Mouse (Mus musculus): Measurements from ENCODE around the gene Grip1. TPM values are rescaled to one million over a fixed set of nuclear protein-coding genes. Genes with fewer than 3 reads are reported as not detected.

Grip1 gene
- total and polyA plus RNA-seq, 2 experiments from 2014 or later = 14.3 to 31.2 TPM

- H3K4me1 ChIP-seq (ENCODE audit: insufficient read depth, low read length) = peaks cover 10% of the 10 kb centered on the region; the same call in 1 of the 2 replicates
- no peaks in the 10 kb centered on the region for H3K36me3 ChIP-seq (ENCODE audit: insufficient read depth, low read length)
- H3K4me2 ChIP-seq (ENCODE audit: low read depth, low read length) = no peak overlapping the region
- no peaks in the 10 kb centered on the region for H3K27me3 ChIP-seq (ENCODE audit: insufficient read depth, low read length)
- no peak overlapping the region for H3K27ac ChIP-seq
- ATAC-seq (no peak), DNase-seq (ENCODE audit: low spot score) (no peak)
- TF ChIP-seq CTCF (IDR thresholded peaks at IDR 0.05; ENCODE audit: low read depth) = no peak
- H3K9ac ChIP-seq (replicated peaks; ENCODE audit: low read length) = no peak overlapping the region
- no peaks in the 10 kb centered on the region for H3K9me3 ChIP-seq (ENCODE audit: low read length)
- 80% methylated on average over 6 of the region's 6 CpGs for WGBS
- H3K4me3 ChIP-seq (ENCODE audit: low read length) = no peak overlapping the region
These were observed 577.3 kb downstream of the Grip1 start for GRCm38 (mm10) chr10:120030901-120031300.

DNA sequence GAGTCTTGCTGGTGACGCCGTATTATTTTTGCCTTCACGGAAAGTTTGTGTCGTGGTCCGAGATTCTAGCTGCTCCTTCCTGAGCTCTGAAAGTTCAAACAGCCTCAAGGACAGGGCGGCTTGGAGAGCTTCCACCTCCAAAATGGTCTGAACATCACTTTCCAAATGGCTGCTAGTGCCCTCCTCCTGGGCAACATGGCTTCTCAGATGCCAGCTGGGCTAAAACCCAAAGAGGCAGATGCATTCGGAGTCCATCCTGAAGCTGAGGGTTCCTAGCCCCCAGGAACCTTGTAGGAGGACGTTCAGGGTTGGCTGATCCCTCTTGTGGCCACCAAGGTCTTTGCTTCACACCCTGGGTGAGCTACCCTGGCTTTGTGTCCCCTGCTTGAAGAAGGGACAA is 577.7 kb downstream of the Grip1 start:
- Histone ChIP-seq H3K4me3 (ENCODE audit: low read length) (no peak overlapping the region), H3K27ac (no peak overlapping the region), H3K4me1 (ENCODE audit: insufficient read depth, low read length) (peaks cover 10% of the 10 kb centered on the region; the same call in 1 of the 2 replicates), H3K27me3 (ENCODE audit: insufficient read depth, low read length) (no peaks in the 10 kb centered on the region), H3K9me3 (ENCODE audit: low read length) (no peaks in the 10 kb centered on the region), H3K9ac (replicated peaks; ENCODE audit: low read length) (no peak overlapping the region), H3K36me3 (ENCODE audit: insufficient read depth, low read length) (no peaks in the 10 kb centered on the region), H3K4me2 (ENCODE audit: low read depth, low read length) (no peak overlapping the region)
- no peak for ATAC-seq
- whole genome bisulfite sequencing = 68% methylated on average over 8 of the region's 8 CpGs
- peak; percentile 29; the same call in 1 of the 2 replicates for TF ChIP-seq CTCF (IDR thresholded peaks at IDR 0.05; ENCODE audit: low read depth)
- DNase-seq (ENCODE audit: low spot score) = peak; percentile 54

DNA sequence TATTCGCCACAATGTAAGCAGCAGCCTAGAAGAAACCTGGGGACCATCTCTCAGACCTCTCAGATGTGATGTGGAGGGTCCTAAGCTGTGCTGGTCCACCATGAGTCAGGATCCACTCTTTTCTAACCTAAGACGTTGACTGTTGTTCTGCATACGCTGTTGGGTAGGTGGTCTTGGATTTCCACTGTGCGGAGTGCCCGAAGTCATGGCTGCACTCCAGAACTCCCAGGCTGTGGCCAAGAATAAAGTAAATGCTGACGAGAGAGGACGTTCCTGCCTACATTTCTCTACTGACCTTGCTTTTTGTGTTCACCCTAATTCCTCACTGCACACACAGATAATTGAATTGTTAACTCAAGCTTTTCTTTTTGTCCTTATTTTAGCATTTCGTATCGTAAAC is 580.2 kb downstream of the Grip1 start:
- Histone ChIP-seq H3K9ac (replicated peaks; ENCODE audit: low read length) (no peak overlapping the region), H3K4me1 (ENCODE audit: insufficient read depth, low read length) (peaks cover 10% of the 10 kb centered on the region; the same call in 1 of the 2 replicates), H3K36me3 (ENCODE audit: insufficient read depth, low read length) (0 out of 2 replicates have a peak, but pooled peaks cover 4% of the 10 kb centered on the region), H3K9me3 (ENCODE audit: low read length) (no peaks in the 10 kb centered on the region), H3K4me3 (ENCODE audit: low read length) (no peak overlapping the region), H3K27me3 (ENCODE audit: insufficient read depth, low read length) (no peaks in the 10 kb centered on the region), H3K4me2 (ENCODE audit: low read depth, low read length) (no peak overlapping the region), H3K27ac (no peak overlapping the region)
- no peak for DNase-seq (ENCODE audit: low spot score)
- no peak for ATAC-seq
- WGBS = 38% methylated on average over 9 of the region's 9 CpGs
- no peak for TF ChIP-seq CTCF (IDR thresholded peaks at IDR 0.05; ENCODE audit: low read depth)

- Histone ChIP-seq H3K4me3 (ENCODE audit: low read length) (peak overlapping the region; percentile 4; the same call in 1 of the 2 replicates), H3K9ac (replicated peaks; ENCODE audit: low read length) (no peak overlapping the region)
- no peak for ATAC-seq
These were observed 581.6 kb downstream of the Grip1 start for GRCm38 (mm10) chr10:120035211-120035733.

DNA sequence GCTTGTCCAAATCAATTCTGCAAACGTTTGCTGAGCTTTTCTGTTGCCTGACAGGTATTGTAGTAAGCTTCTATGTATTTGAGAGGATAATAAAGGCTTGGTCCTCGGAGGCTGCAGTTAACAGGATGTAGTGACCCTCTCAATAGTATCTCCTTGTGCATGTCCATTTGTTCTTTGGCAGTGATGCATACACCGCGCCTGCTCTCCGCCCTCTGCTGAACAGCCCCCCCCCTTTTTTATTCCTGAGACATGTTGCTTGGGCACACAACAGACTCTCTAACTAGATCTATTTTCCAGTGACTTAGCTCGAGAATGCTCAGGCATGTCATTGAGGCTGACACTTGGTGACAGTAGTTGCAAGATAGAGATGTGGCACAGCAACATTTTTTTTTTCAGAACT is 582.2 kb downstream of the Grip1 start:
- H3K27me3 ChIP-seq (ENCODE audit: insufficient read depth, low read length) = no peaks in the 10 kb centered on the region
- 0 out of 2 replicates have a peak, but pooled peaks cover 4% of the 10 kb centered on the region for H3K36me3 ChIP-seq (ENCODE audit: insufficient read depth, low read length)
- H3K4me3 ChIP-seq (ENCODE audit: low read length) = no peak overlapping the region
- DNase-seq (ENCODE audit: low spot score) = peak; percentile 18
- peak overlapping the region; percentile 9; the same call in 1 of the 2 replicates for H3K27ac ChIP-seq
- peak; percentile 64 for ATAC-seq
- TF ChIP-seq CTCF (IDR thresholded peaks at IDR 0.05; ENCODE audit: low read depth) = no peak
- peaks cover 10% of the 10 kb centered on the region; the same call in 1 of the 2 replicates for H3K4me1 ChIP-seq (ENCODE audit: insufficient read depth, low read length)
- no peaks in the 10 kb centered on the region for H3K9me3 ChIP-seq (ENCODE audit: low read length)
- no peak overlapping the region for H3K9ac ChIP-seq (replicated peaks; ENCODE audit: low read length)
- H3K4me2 ChIP-seq (ENCODE audit: low read depth, low read length) = 0 out of 2 replicates have a peak overlapping the region, but pooled peaks have one; percentile 28
- 26% methylated on average over 6 of the region's 6 CpGs for WGBS

More at GRCm38 (mm10) chr10:120035211-120035733, 581.6 kb downstream of the Grip1 start:
- H3K27me3 ChIP-seq (ENCODE audit: insufficient read depth, low read length) = no peaks in the 10 kb centered on the region
- H3K4me2 ChIP-seq (ENCODE audit: low read depth, low read length) = peak overlapping the region; percentile 28; the same call in 1 of the 2 replicates
- no peak for TF ChIP-seq CTCF (IDR thresholded peaks at IDR 0.05; ENCODE audit: low read depth)
- peak overlapping the region; percentile 9; the same call in 1 of the 2 replicates for H3K27ac ChIP-seq
- H3K9me3 ChIP-seq (ENCODE audit: low read length) = no peaks in the 10 kb centered on the region
- DNase-seq (ENCODE audit: low spot score) = peak; percentile 42
- H3K36me3 ChIP-seq (ENCODE audit: insufficient read depth, low read length) = 0 out of 2 replicates have a peak, but pooled peaks cover 4% of the 10 kb centered on the region
- 32% methylated on average over 15 of the region's 15 CpGs for WGBS
- peaks cover 10% of the 10 kb centered on the region; the same call in 1 of the 2 replicates for H3K4me1 ChIP-seq (ENCODE audit: insufficient read depth, low read length)

DNA sequence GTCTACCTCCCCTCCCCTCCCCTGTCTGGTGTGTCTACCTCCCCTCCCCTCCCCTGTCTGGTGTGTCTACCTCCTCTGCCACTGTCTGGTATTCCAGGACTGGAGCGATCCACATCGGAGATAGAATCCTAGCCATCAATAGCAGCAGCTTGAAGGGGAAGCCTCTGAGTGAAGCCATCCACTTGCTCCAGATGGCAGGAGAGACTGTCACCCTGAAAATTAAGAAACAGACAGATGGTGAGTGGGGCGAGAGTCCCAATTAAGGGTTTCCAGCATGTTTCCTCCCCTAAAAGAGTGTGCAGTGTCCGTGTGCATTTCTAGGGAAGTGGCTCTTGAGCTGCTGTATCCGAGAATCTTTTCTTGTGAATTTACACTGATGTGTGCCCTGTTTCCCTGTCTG is 584.6 kb downstream of the Grip1 start:
- Histone ChIP-seq H3K4me2 (ENCODE audit: low read depth, low read length) (no peak overlapping the region), H3K9ac (replicated peaks; ENCODE audit: low read length) (no peak overlapping the region; the same call in 1 of the 2 replicates), H3K4me1 (ENCODE audit: insufficient read depth, low read length) (peaks cover 10% of the 10 kb centered on the region; the same call in 1 of the 2 replicates), H3K36me3 (ENCODE audit: insufficient read depth, low read length) (0 out of 2 replicates have a peak, but pooled peaks cover 4% of the 10 kb centered on the region), H3K27me3 (ENCODE audit: insufficient read depth, low read length) (no peaks in the 10 kb centered on the region), H3K9me3 (ENCODE audit: low read length) (no peaks in the 10 kb centered on the region), H3K4me3 (ENCODE audit: low read length) (no peak overlapping the region), H3K27ac (no peak overlapping the region; the same call in 1 of the 2 replicates)
- ATAC-seq = peak; percentile 33
- DNase-seq (ENCODE audit: low spot score) = peak; percentile 45
- 67% methylated on average over 5 of the region's 5 CpGs for WGBS
- TF ChIP-seq CTCF (IDR thresholded peaks at IDR 0.05; ENCODE audit: low read depth) = 0 out of 2 replicates have a peak, but pooled peaks have one; percentile 3

GRCm38 (mm10) chr10:120044237-120044636 is 590.6 kb downstream of the Grip1 start:
- H3K4me3 ChIP-seq (ENCODE audit: low read length) = no peak overlapping the region
- no peak for TF ChIP-seq CTCF (IDR thresholded peaks at IDR 0.05; ENCODE audit: low read depth)

More at GRCm38 (mm10) chr10:120044237-120044636, 590.6 kb downstream of the Grip1 start:
- Histone ChIP-seq H3K9me3 (ENCODE audit: low read length) (no peaks in the 10 kb centered on the region), H3K4me2 (ENCODE audit: low read depth, low read length) (no peak overlapping the region), H3K9ac (replicated peaks; ENCODE audit: low read length) (no peak overlapping the region), H3K4me1 (ENCODE audit: insufficient read depth, low read length) (no peaks in the 10 kb centered on the region), H3K27me3 (ENCODE audit: insufficient read depth, low read length) (no peaks in the 10 kb centered on the region), H3K36me3 (ENCODE audit: insufficient read depth, low read length) (no peaks in the 10 kb centered on the region), H3K27ac (no peak overlapping the region)
- 45% methylated on average over 6 of the region's 6 CpGs for WGBS
- no peak for DNase-seq (ENCODE audit: low spot score)
- ATAC-seq = no peak

Measured in hindbrain, postnatal 0 days (tissue).